Mouse (Mus musculus) lung, adult 2 months (tissue): ENCODE measurements around the gene Ippk. TPM values are rescaled to one million over a fixed set of nuclear protein-coding genes. Genes with fewer than 3 reads are reported as not detected.

Source experiments
- DNase-seq: peaks from one replicate; pipeline ENCODE4 v3.0.0; 2022
- H3K4me1 ChIP-seq: fragments of 200-500 bp; 2 replicates; pipeline ENCODE4 v1.6.1; 2011; ENCODE audit warnings: low read length; ENCODE audit not compliant: control insufficient read depth, insufficient read depth
- H3K4me3 ChIP-seq: fragments of 200-500 bp; replicated peaks from 2 replicates; pipeline ENCODE3; 2011; ENCODE audit warnings: low read depth, mild to moderate bottlenecking, control low read depth, low read length; ENCODE audit errors: extremely low read depth
- CTCF ChIP-seq: fragments of 200-500 bp; IDR thresholded peaks from 2 replicates; pipeline ENCODE4 v1.5.1; 2011; ENCODE audit warnings: mild to moderate bottlenecking, low read length, control low read depth; ENCODE audit not compliant: insufficient read depth
- POLR2A ChIP-seq: fragments of 200-500 bp; IDR thresholded peaks from 2 replicates; pipeline ENCODE4 v1.6.1; 2011; ENCODE audit warnings: low read depth, mild to moderate bottlenecking, control low read depth, low read length, borderline replicate concordance; ENCODE audit errors: extremely low read depth
- WGBS: fragments of 180-500 bp; shearing (Covaris S2); methylation state at CpG from one replicate; pipeline ENCODE4 v1.1.7; 2018; 5-methylcytosine and 5-hydroxymethylcytosine counted together
- polyA plus RNA-seq: library from polyadenylated mRNA; depleted of rRNA; stranded (reverse); fragments of >200 nt; gene quantifications from 2 replicates; pipeline ENCODE4 v1.2.3, GENCODE M21; 2012; rRNA removed

Gene Ippk
- polyA plus RNA-seq, 1 experiment, result 7.3 TPM

GRCm38 (mm10) chr13:49507176-49507575 lies 86.1 kb downstream of the Ippk start:
- 38% methylated on average over 3 of the region's 3 CpGs for WGBS
- no peak overlapping the region for H3K4me3 ChIP-seq
- no peaks in the 10 kb centered on the region; the same call in none of the 2 replicates for H3K4me1 ChIP-seq
- TF ChIP-seq POLR2A, result no peak
- no peak for TF ChIP-seq CTCF
- no peak for DNase-seq

Other genes with a start within 250 kb of the Ippk start
- 161 and 222 TPM in 2 replicates for gene Ninj1, start 233.8 kb upstream of the Ippk start, polyA plus RNA-seq
- 142 and 178 TPM in 2 replicates for gene Card19, start 205.2 kb upstream of the Ippk start, polyA plus RNA-seq
- gene Susd3, start 172.5 kb upstream of the Ippk start, polyA plus RNA-seq, result 7.1 and 7.9 TPM in 2 replicates
- gene Fgd3, start 100.9 kb upstream of the Ippk start, polyA plus RNA-seq, result 2.8 and 4.1 TPM in 2 replicates
- 53.3 and 63.2 TPM in 2 replicates for gene Bicd2, start 79.7 kb upstream of the Ippk start, polyA plus RNA-seq
- not detected in 2 replicates for gene Tes3-ps, start 72.1 kb downstream of the Ippk start, polyA plus RNA-seq
- 3.1 and 7.5 TPM in 2 replicates for gene Ecm2, start 83.6 kb downstream of the Ippk start, polyA plus RNA-seq
- 0.98 and 4.0 TPM in 2 replicates for gene Aspn, start 123.2 kb downstream of the Ippk start, polyA plus RNA-seq
- 0.23 and 0.73 TPM in 2 replicates for gene Omd, start 161.2 kb downstream of the Ippk start, polyA plus RNA-seq
- gene Ogn, start 186.8 kb downstream of the Ippk start, polyA plus RNA-seq, result 28.7 and 53.1 TPM in 2 replicates
- 0.28 TPM in 1 of 2 replicates, not detected in the other for gene Cenpp, start 231.5 kb downstream of the Ippk start, polyA plus RNA-seq
- 0.81 and 1.4 TPM in 2 replicates for gene Nol8, start 231.8 kb downstream of the Ippk start, polyA plus RNA-seq